Mouse (Mus musculus) kidney, embryonic 14.5 days (tissue): ENCODE measurements around the gene A3galt2. TPM values are rescaled to one million over a fixed set of nuclear protein-coding genes. Genes with fewer than 3 reads are reported as not detected.

ENCODE experiments used
- ATAC-seq: fragments of 200-750 bp; cut with Nextera tagmentation; 2 replicates; pipeline ENCODE4 v1.8.0; 2017; ENCODE audit warnings: moderate number of reproducible peaks, mild to moderate bottlenecking, moderate TSS enrichment, moderate library complexity; ENCODE audit not compliant: low FRiP score, low TSS enrichment
- H3K27ac ChIP-seq: fragments of 300-500 bp; sonication (generic); 2 replicates; pipeline ENCODE4 v1.5.1; 2014; ENCODE audit warnings: low read depth, mild to moderate bottlenecking, low read length, moderate library complexity, mixed read lengths
- H3K27me3 ChIP-seq: fragments of 300-500 bp; sonication (generic); 2 replicates; pipeline ENCODE4 v1.6.1; 2014; ENCODE audit warnings: mild to moderate bottlenecking, low read length; ENCODE audit not compliant: control insufficient read depth, insufficient read depth
- H3K36me3 ChIP-seq: fragments of 300-500 bp; sonication (generic); 2 replicates; pipeline ENCODE4 v1.6.1; 2014; ENCODE audit warnings: low read length, mixed read lengths; ENCODE audit not compliant: control insufficient read depth, insufficient read depth
- H3K4me1 ChIP-seq: fragments of 300-500 bp; sonication (generic); 2 replicates; pipeline ENCODE4 v1.6.1; 2014; ENCODE audit warnings: low read length, mixed read lengths; ENCODE audit not compliant: control insufficient read depth, insufficient read depth
- H3K4me2 ChIP-seq: fragments of 300-500 bp; sonication (generic); replicated peaks from 2 replicates; pipeline ENCODE4 v1.6.1; 2014; ENCODE audit warnings: low read depth, mild to moderate bottlenecking, low read length
- H3K4me3 ChIP-seq: fragments of 300-500 bp; sonication (generic); 2 replicates; pipeline ENCODE4 v1.5.1; 2014; ENCODE audit warnings: mild to moderate bottlenecking, low read length
- H3K9ac ChIP-seq: fragments of 300-500 bp; sonication (generic); 2 replicates; pipeline ENCODE4 v1.6.1; 2014; ENCODE audit warnings: low read depth, mild to moderate bottlenecking, low read length, moderate library complexity
- H3K9me3 ChIP-seq: fragments of 300-500 bp; sonication (generic); 2 replicates; pipeline ENCODE4 v1.6.1; 2016; ENCODE audit warnings: low read length; ENCODE audit not compliant: control insufficient read depth
- WGBS: fragments of 180-500 bp; shearing (Covaris S2); extraction: QIAGEN DNeasy Blood & Tissue Kit; methylation state at CpG from one replicate; pipeline ENCODE4 v1.1.7; 2014; 5-methylcytosine and 5-hydroxymethylcytosine counted together
- polyA plus RNA-seq: library from polyadenylated mRNA; unstranded; fragments of >200 nt; fragmentation: Nextera tagmentation; extraction: Ambion mirVana; gene quantifications from 2 replicates; pipeline ENCODE4 v1.2.1, GENCODE M21; 2014

A3galt2 gene
- polyA plus RNA-seq, 1 experiment from 2014 or later: 0.49 TPM

DNA sequence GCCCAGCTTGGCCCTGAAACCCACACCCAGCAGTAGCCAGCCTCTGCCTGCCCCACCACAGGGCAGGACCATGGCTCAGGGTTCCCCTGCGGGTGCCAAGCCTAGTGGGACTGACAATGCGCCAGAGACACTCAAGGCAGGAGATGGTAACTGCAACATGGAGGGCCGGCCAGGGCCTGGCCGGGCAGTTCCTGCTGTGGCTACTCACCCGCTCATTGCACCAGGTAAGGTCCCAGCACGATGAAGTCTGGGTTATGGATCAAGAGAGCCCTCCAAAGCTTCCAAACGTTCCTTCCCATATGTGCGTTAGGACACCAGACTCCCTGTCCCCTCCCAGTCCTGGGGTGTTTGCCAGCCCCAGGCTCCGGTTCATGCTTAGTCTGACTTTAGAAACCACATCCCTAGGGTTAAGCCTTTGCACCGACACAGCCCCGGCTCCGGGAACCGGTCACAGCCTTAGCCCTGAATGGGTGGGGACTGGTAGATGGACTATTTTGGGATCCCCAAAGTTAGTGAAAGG lies 43.0 kb upstream of the A3galt2 start:
- peak overlapping the region; percentile 44 for H3K4me2 ChIP-seq
- no peaks in the 10 kb centered on the region; the same call in 1 of the 2 replicates for H3K36me3 ChIP-seq
- peak overlapping the region; percentile 25; the same call in 1 of the 2 replicates for H3K9ac ChIP-seq
- H3K27ac ChIP-seq: no peak overlapping the region
- 0 out of 2 replicates have a peak, but pooled peaks have one; percentile 22 for ATAC-seq
- H3K4me1 ChIP-seq: peaks cover 29% of the 10 kb centered on the region
- no peaks in the 10 kb centered on the region for H3K27me3 ChIP-seq
- no peaks in the 10 kb centered on the region for H3K9me3 ChIP-seq
- 60% methylated on average over 13 of the region's 13 CpGs for WGBS
- peak overlapping the region; percentile 23; the same call in 1 of the 2 replicates for H3K4me3 ChIP-seq

- Histone ChIP-seq H3K4me1 (peaks cover 31% of the 10 kb centered on the region), H3K4me2 (no peak overlapping the region)
- no peak for ATAC-seq
Measured at GRCm38 (mm10) chr4:128712941-128713340, 42.2 kb upstream of the A3galt2 start.

DNA sequence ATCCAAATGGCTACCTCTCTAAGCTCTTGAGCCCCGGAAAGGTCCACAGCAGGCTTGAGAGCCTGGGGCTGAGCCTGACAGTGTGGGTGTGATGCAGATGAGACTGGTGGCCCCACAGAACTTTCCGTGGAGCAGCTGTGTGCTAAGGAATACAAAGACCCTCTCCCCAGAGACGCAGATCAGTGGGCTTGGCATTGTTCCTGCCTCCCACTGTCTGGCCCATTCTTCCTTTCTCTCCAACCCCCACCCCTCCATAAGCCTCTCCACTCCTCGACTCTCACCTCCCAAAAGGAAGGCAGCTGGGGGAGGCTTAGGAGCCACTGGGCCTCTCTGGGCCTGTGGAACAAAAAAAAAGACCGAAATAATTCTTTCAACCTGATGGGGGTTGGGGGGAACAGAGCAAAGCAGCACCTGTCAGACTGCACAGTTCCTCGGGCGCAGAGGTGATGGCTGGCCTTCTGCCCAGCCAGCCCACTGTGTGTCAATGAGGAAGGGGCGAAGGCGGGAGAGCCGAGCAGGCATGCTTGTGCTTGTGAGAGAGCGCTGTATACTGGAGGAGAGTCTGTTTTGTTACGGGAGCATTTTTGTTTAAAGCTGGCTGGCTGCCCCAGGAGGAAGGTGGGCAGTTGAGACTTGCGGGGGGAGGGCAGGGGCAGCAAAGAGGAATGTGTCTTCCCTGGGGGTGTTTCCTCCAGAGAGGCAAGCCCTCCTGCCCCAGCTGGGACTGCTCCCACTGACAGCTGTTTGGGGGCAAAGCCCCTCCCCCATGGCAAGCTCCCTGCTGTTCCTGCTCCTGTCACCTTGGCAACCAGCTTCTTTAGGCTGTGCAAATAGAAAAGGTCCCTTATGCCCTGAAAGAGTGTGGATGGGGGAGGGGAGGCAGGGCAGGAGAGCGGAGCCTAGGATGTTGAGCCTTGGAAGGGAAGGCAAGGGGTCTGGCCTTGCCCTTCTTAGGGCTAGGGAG lies 39.6 kb upstream of the A3galt2 start:
- Histone ChIP-seq H3K4me1 (peaks cover 45% of the 10 kb centered on the region), H3K9ac (no peak overlapping the region; the same call in 1 of the 2 replicates), H3K27me3 (no peaks in the 10 kb centered on the region), H3K27ac (peak overlapping the region; percentile 80), H3K4me3 (no peak overlapping the region), H3K36me3 (no peaks in the 10 kb centered on the region), H3K9me3 (no peaks in the 10 kb centered on the region), H3K4me2 (peak overlapping the region; percentile 26)
- WGBS: 6% methylated on average over 14 of the region's 14 CpGs
- peak; percentile 85 for ATAC-seq

More at GRCm38 (mm10) chr4:128712941-128713340, 42.2 kb upstream of the A3galt2 start:
- Histone ChIP-seq H3K9me3 (no peaks in the 10 kb centered on the region), H3K36me3 (no peaks in the 10 kb centered on the region; the same call in 1 of the 2 replicates), H3K27ac (no peak overlapping the region), H3K27me3 (no peaks in the 10 kb centered on the region), H3K4me3 (no peak overlapping the region), H3K9ac (no peak overlapping the region)
- 90% methylated on average over 6 of the region's 6 CpGs for WGBS

GRCm38 (mm10) chr4:128716279-128716678 lies 38.9 kb upstream of the A3galt2 start:
- peaks cover 48% of the 10 kb centered on the region for H3K4me1 ChIP-seq
- no peaks in the 10 kb centered on the region for H3K36me3 ChIP-seq
- H3K9me3 ChIP-seq: no peaks in the 10 kb centered on the region
- no peak for ATAC-seq
- no peaks in the 10 kb centered on the region for H3K27me3 ChIP-seq
- no peak overlapping the region; the same call in 1 of the 2 replicates for H3K4me2 ChIP-seq
- no peak overlapping the region for H3K4me3 ChIP-seq
- H3K9ac ChIP-seq: no peak overlapping the region
- H3K27ac ChIP-seq: peak overlapping the region; percentile 80
- WGBS: 11% methylated on average over 4 of the region's 4 CpGs

GRCm38 (mm10) chr4:128716731-128717130 lies 38.4 kb upstream of the A3galt2 start:
- no peak overlapping the region for H3K4me2 ChIP-seq
- H3K4me1 ChIP-seq: peaks cover 46% of the 10 kb centered on the region
- no peak for ATAC-seq

DNA sequence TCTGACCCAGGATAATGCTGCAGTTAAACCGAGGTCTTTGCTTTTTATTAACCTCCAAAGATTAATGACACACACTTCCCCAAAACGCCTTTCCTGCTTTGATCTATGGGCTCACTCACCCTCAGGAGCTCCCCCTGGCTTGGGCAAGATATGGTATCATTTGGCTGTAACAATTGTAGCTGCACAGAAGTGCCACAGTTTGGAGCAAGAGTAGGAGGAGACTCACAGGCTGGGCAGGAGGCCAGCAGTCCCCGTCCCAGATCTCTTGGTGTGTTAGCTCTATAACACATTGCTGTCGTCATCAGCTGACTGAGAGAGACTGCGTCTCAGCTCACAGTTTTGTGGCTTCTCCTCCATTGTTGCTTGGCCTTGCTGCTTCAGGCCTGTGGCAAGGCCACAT lies 35.1 kb upstream of the A3galt2 start:
- no peaks in the 10 kb centered on the region for H3K27me3 ChIP-seq
- H3K27ac ChIP-seq: peak overlapping the region; percentile 77
- H3K4me1 ChIP-seq: peaks cover 37% of the 10 kb centered on the region
- H3K4me2 ChIP-seq: no peak overlapping the region
- ATAC-seq: peak; percentile 50; the same call in 1 of the 2 replicates
- H3K4me3 ChIP-seq: no peak overlapping the region
- H3K9me3 ChIP-seq: no peaks in the 10 kb centered on the region
- H3K9ac ChIP-seq: no peak overlapping the region
- H3K36me3 ChIP-seq: no peaks in the 10 kb centered on the region
- WGBS: 3% methylated on average over 5 of the region's 5 CpGs

More at GRCm38 (mm10) chr4:128716731-128717130, 38.4 kb upstream of the A3galt2 start:
- no peaks in the 10 kb centered on the region for H3K9me3 ChIP-seq
- no peaks in the 10 kb centered on the region for H3K27me3 ChIP-seq
- H3K36me3 ChIP-seq: no peaks in the 10 kb centered on the region
- peak overlapping the region; percentile 80; the same call in 1 of the 2 replicates for H3K27ac ChIP-seq
- no peak overlapping the region for H3K9ac ChIP-seq
- 45% methylated on average over 9 of the region's 9 CpGs for WGBS
- H3K4me3 ChIP-seq: no peak overlapping the region

- 88% methylated on average over 9 of the region's 9 CpGs for WGBS
- no peaks in the 10 kb centered on the region for H3K36me3 ChIP-seq
- no peaks in the 10 kb centered on the region for H3K27me3 ChIP-seq
- H3K27ac ChIP-seq: no peak overlapping the region; the same call in 1 of the 2 replicates
- H3K4me3 ChIP-seq: no peak overlapping the region
- no peaks in the 10 kb centered on the region for H3K9me3 ChIP-seq
- no peak for ATAC-seq
- peaks cover 27% of the 10 kb centered on the region for H3K4me1 ChIP-seq
- H3K4me2 ChIP-seq: no peak overlapping the region
- H3K9ac ChIP-seq: no peak overlapping the region
Measured at GRCm38 (mm10) chr4:128721061-128721648, 34.0 kb upstream of the A3galt2 start.

GRCm38 (mm10) chr4:128721761-128722160 lies 33.4 kb upstream of the A3galt2 start:
- no peak overlapping the region for H3K27ac ChIP-seq
- H3K36me3 ChIP-seq: no peaks in the 10 kb centered on the region
- H3K4me3 ChIP-seq: no peak overlapping the region
- no peak overlapping the region for H3K4me2 ChIP-seq
- 86% methylated on average over 4 of the region's 4 CpGs for WGBS
- H3K9me3 ChIP-seq: no peaks in the 10 kb centered on the region
- H3K9ac ChIP-seq: no peak overlapping the region
- no peak for ATAC-seq
- H3K27me3 ChIP-seq: no peaks in the 10 kb centered on the region
- H3K4me1 ChIP-seq: peaks cover 22% of the 10 kb centered on the region
